Mouse (Mus musculus) C2C12 (cell line): Measurements from ENCODE around the gene Ndufs5. TPM values are rescaled to one million over a fixed set of nuclear protein-coding genes. Genes with fewer than 3 reads are reported as not detected.
A peak's percentile ranks its signal among the peaks of the same experiment; 100 is the strongest.

ENCODE experiments used
- H3K27me3 ChIP-seq: one replicate; pipeline ENCODE4 v1.6.1; 2011; ENCODE audit not compliant: control insufficient read depth, insufficient read depth, insufficient read length
- H3K36me3 ChIP-seq: one replicate; pipeline ENCODE4 v1.6.1; 2011; ENCODE audit not compliant: control insufficient read depth, insufficient read depth
- H3K4me3 ChIP-seq: one replicate; pipeline ENCODE4 v1.5.1; 2011; ENCODE audit warnings: mild to moderate bottlenecking, control low read depth; ENCODE audit not compliant: poor library complexity, insufficient read depth, severe bottlenecking
- H3K79me2 ChIP-seq: one replicate; pipeline ENCODE4 v1.6.1; 2011; ENCODE audit not compliant: control insufficient read depth, insufficient read depth
- H3K79me3 ChIP-seq: one replicate; pipeline ENCODE4 v1.6.1; 2011; ENCODE audit warnings: low read depth, control low read depth
- H3ac ChIP-seq: one replicate; pipeline ENCODE3; 2011; ENCODE audit warnings: low read depth; ENCODE audit not compliant: control insufficient read depth, insufficient read length
- CEBPB ChIP-seq: IDR thresholded peaks from one replicate; pipeline ENCODE4 v1.6.1; 2011; ENCODE audit warnings: low read depth, mild to moderate bottlenecking, control low read depth, moderate library complexity
- CTCF ChIP-seq: IDR thresholded peaks from one replicate; pipeline ENCODE4 v1.5.1; 2011; ENCODE audit not compliant: control insufficient read depth, insufficient read depth, insufficient read length
- FOSL1 ChIP-seq: IDR thresholded peaks from one replicate; pipeline ENCODE4 v1.8.0; 2011; ENCODE audit warnings: mild to moderate bottlenecking, low read length; ENCODE audit not compliant: poor library complexity, insufficient read depth, severe bottlenecking
- MAX ChIP-seq: IDR thresholded peaks from one replicate; pipeline ENCODE4 v1.6.1; 2011; ENCODE audit warnings: mild to moderate bottlenecking, control low read depth
- MYOD1 ChIP-seq: IDR thresholded peaks from one replicate; pipeline ENCODE4 v1.6.1; 2011; ENCODE audit warnings: low read depth; ENCODE audit not compliant: control insufficient read depth, insufficient read length
- MYOG ChIP-seq: IDR thresholded peaks from one replicate; pipeline ENCODE4 v1.6.1; 2011; ENCODE audit not compliant: control insufficient read depth, insufficient read length; ENCODE audit errors: extremely low read depth
- USF1 ChIP-seq: IDR thresholded peaks from one replicate; pipeline ENCODE4 v1.6.1; 2011; ENCODE audit warnings: low read depth, mild to moderate bottlenecking, control low read depth, moderate library complexity
- polyA plus RNA-seq: library from polyadenylated mRNA; unstranded; fragments of >200 nt; fragmentation: generic; extraction: Trizol; gene quantifications from one replicate; pipeline ENCODE4 v1.2.1, GENCODE M21; 2012; ENCODE audit warnings: missing spikeins

Gene Ndufs5
- polyA plus RNA-seq, 1 experiment: 322 TPM

DNA sequence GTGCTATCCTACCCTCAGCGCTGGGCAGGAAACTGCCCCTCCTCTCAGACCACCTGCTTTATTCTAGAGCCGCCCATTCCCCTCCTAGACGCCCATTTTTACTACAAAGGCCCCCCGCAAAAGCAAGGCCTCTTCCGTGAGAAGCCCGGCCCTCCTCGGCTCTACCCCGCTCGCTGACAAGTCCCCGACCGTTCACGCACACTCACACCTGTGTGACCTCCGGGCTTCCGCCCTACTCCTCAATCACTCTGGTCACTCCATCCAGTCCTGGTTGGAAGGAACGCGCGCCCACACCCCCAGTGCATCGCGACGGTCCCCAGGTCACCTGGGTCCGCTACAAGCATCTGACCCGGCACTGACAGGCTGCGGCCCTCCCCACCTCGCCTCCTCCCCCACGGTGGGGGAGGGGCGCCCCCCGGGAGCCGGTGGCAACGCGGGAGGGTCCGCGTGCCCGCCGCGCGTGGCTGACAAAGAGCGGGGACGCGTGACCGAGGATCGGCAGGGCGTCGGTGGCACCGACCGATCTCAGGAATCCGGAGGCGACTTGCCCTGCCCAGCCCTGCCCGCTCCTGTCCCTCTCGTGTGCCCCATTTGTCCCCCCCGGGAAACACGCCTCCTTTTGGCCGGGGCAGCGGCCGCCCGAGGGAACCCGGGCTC is 31.5 kb downstream of the Ndufs5 start:
- Histone ChIP-seq H3K27me3 (peaks cover 15% of the 10 kb centered on the region), H3K79me2 (no peaks in the 10 kb centered on the region), H3ac (peak overlapping the region; percentile 66), H3K4me3 (no peak overlapping the region), H3K36me3 (no peaks in the 10 kb centered on the region), H3K79me3 (no peaks in the 10 kb centered on the region)
- TF ChIP-seq CEBPB: no peak
- no peak for TF ChIP-seq MYOG
- TF ChIP-seq USF1: no peak
- TF ChIP-seq FOSL1: no peak
- TF ChIP-seq CTCF: no peak
- no peak for TF ChIP-seq MAX
- no peak for TF ChIP-seq MYOD1

DNA sequence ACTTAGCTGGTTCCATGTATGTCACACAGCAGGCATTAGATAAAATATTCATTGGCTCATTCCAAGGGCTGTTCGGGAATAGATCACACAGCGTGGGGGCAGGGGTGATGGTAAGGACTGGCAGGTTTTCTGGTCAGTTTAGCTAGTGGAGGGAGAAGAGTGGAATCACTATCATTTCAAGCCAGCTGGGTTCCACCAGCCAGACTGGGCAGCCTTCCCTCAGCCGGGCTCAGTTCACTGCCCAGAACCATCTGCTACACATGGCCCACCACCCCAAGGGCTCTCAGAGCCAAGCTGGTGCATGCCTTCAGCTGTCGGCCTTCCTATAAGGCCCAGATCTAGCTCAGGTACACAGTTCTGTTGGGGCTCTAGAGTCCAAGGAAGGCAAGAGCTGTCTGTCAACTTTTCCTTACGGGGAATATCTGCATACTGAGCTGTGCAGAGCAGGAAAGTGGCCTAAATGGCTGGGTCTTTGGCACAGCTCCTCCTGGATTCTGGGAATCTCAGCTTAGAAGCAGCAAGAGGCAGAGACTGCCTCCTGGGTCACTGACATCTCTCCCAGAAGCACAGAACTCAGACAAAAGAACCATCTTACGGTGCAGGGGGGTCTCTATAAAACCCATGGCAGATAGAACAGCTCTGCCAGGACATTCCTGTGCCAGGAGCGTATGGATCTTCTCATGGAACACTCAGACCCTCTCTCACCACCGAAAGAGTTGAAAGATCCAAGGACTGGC is 32.3 kb downstream of the Ndufs5 start:
- H3K79me3 ChIP-seq: no peaks in the 10 kb centered on the region
- no peak for TF ChIP-seq USF1
- TF ChIP-seq MAX: no peak
- no peak for TF ChIP-seq MYOD1
- TF ChIP-seq MYOG: no peak
- no peak for TF ChIP-seq FOSL1
- TF ChIP-seq CTCF: no peak
- TF ChIP-seq CEBPB: no peak
- H3K79me2 ChIP-seq: no peaks in the 10 kb centered on the region
- no peak overlapping the region for H3ac ChIP-seq
- H3K27me3 ChIP-seq: peaks cover 15% of the 10 kb centered on the region
- no peaks in the 10 kb centered on the region for H3K36me3 ChIP-seq
- H3K4me3 ChIP-seq: no peak overlapping the region

DNA sequence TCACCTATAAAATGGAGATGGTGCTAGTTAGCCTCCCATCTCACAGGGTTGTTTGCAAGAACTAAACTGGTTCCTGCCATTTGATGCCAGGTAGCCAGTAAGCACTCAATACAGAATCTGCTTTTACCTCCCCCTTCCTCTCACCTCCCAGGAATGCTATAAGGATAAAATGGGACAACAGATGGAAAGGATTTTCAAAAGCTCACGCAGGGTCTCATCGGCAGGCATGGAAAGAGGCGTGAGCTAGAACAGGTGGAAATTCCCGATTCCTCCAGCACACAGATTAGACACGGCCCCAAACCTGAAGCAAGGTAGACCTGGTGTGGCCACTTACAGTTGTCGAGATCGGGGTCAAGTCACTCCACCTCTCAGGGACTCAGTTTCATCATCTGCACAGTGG is 33.0 kb downstream of the Ndufs5 start:
- no peaks in the 10 kb centered on the region for H3K36me3 ChIP-seq
- no peak overlapping the region for H3K4me3 ChIP-seq
- H3ac ChIP-seq: no peak overlapping the region
- no peaks in the 10 kb centered on the region for H3K79me2 ChIP-seq
- no peak for TF ChIP-seq CEBPB
- no peaks in the 10 kb centered on the region for H3K79me3 ChIP-seq
- peaks cover 15% of the 10 kb centered on the region for H3K27me3 ChIP-seq

DNA sequence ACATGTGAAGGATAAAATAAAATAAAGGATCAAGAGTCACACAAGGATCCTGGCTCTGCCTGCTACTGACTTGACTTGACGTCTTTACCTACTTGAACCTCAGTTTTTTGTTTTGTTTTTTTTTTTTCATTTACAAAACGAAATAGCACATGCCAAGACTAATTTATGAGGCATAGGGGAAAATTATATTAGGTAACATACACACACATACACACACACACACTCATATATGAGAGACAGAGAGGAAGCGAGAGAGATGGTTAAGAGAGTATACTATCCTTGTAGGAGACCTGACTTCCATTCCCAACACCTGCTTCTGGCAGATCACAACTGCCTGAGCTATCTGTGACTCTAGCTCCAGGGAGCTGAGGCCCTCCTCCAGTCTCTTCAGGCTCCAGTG is 33.7 kb downstream of the Ndufs5 start, which contains the start of gene Macf1:
Macf1 (minus strand) TSS at position 101 of the 400 bp plus-strand sequence.
- Histone ChIP-seq H3K36me3 (no peaks in the 10 kb centered on the region), H3K4me3 (no peak within 1 kb of the TSS), H3ac (no peak within 1 kb of the TSS), H3K79me2 (no peaks in the 10 kb centered on the region), H3K27me3 (peaks cover 15% of the 10 kb centered on the region), H3K79me3 (no peaks in the 10 kb centered on the region)
- TF ChIP-seq MYOG (no peak), FOSL1 (no peak), MYOD1 (no peak), MAX (no peak), CEBPB (no peak), CTCF (no peak), USF1 (no peak)

DNA sequence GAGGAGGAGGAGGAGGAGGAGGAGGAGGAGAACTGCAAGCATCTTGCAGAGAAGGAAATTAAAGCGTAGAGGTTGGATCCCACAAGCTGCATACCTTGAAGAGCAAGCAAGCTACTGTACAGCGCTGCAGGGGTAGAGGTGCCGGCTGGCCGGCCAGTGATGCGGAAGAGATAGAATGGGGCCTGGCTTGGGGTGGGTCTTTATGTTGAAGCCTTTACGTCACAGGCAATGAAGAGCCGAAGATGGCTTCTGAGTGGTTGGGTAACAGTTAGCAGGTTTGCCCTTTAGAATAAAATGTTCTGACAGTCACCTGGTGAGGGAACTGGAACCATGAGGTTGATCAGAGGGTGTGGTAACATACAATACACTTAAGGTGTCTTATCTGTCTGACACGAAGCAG is 35.7 kb downstream of the Ndufs5 start:
- no peaks in the 10 kb centered on the region for H3K79me2 ChIP-seq
- H3ac ChIP-seq: no peak overlapping the region
- H3K79me3 ChIP-seq: no peaks in the 10 kb centered on the region
- no peak overlapping the region for H3K4me3 ChIP-seq
- TF ChIP-seq MYOG (no peak), USF1 (no peak), MAX (no peak), MYOD1 (no peak), FOSL1 (no peak), CEBPB (no peak), CTCF (no peak)
- H3K36me3 ChIP-seq: no peaks in the 10 kb centered on the region
- peaks cover 15% of the 10 kb centered on the region for H3K27me3 ChIP-seq

DNA sequence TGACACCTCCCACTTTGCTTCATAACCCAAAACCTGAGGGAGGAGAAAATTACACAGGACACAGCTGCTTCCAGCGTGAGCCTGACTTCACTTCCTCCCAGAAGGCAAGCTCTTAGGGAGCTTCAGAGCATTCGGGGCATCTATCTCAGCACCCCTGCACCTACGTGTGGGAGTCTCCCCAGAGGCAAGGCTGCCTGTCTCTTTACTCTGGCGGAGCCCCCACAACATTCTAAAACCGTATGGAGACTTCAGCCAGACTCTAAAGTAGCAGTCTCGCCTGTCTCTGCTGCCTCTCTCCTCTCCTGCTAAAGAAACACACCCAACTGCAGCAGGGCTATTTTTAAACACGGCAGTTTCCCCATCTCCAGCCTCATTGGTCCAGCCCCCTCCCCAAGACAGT is 37.0 kb downstream of the Ndufs5 start:
- Histone ChIP-seq H3K4me3 (no peak overlapping the region), H3K79me3 (no peaks in the 10 kb centered on the region), H3ac (no peak overlapping the region), H3K27me3 (peaks cover 7% of the 10 kb centered on the region), H3K79me2 (no peaks in the 10 kb centered on the region), H3K36me3 (no peaks in the 10 kb centered on the region)
- no peak for TF ChIP-seq CTCF
- TF ChIP-seq MYOD1: no peak
- no peak for TF ChIP-seq MYOG
- no peak for TF ChIP-seq FOSL1
- TF ChIP-seq USF1: no peak
- TF ChIP-seq CEBPB: no peak
- TF ChIP-seq MAX: no peak
